Mouse (Mus musculus): ENCODE data around the gene Vkorc1l1. TPM values are rescaled to one million over a fixed set of nuclear protein-coding genes. Genes with fewer than 3 reads are reported as not detected.
A peak's percentile ranks its signal among the peaks of the same experiment; 100 is the strongest.

Vkorc1l1 gene
- polyA plus RNA-seq, 1 experiment from 2014 or later, result 27.7 TPM

DNA sequence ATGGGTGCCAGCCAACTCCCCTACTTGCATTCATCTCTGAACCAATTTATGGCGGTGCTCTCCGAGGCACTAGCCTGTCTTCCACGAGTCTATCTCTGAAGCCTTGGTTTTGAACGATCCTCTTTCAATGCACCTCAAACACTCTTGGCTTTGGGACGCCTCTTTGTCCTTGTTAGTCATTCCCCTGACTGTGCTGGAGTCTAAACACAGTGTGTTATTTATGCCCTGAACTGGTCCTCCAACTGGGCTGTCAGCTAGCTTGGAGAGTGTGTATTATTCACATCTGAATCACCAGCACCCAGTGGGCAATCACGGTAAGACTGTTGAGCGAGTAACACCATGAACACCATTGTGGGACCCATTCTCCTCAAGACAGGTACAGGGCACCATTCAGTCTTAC lies 85.9 kb downstream of the Vkorc1l1 start:
- ATAC-seq (ENCODE audit: insufficient number of reproducible peaks, insufficient read depth, low FRiP score, low TSS enrichment, low read depth), result no peak
- H3K27ac ChIP-seq, result no peak overlapping the region
- H3K27me3 ChIP-seq, result no peaks in the 10 kb centered on the region
- H3K4me2 ChIP-seq, result no peak overlapping the region
- H3K9me3 ChIP-seq, result no peaks in the 10 kb centered on the region
- peaks cover 20% of the 10 kb centered on the region; the same call in 1 of the 2 replicates for H3K4me1 ChIP-seq
- no peak overlapping the region for H3K4me3 ChIP-seq
- H3K9ac ChIP-seq, result no peak overlapping the region
- WGBS, result 82% methylated on average over 7 of the region's 7 CpGs
- H3K36me3 ChIP-seq, result no peaks in the 10 kb centered on the region

DNA sequence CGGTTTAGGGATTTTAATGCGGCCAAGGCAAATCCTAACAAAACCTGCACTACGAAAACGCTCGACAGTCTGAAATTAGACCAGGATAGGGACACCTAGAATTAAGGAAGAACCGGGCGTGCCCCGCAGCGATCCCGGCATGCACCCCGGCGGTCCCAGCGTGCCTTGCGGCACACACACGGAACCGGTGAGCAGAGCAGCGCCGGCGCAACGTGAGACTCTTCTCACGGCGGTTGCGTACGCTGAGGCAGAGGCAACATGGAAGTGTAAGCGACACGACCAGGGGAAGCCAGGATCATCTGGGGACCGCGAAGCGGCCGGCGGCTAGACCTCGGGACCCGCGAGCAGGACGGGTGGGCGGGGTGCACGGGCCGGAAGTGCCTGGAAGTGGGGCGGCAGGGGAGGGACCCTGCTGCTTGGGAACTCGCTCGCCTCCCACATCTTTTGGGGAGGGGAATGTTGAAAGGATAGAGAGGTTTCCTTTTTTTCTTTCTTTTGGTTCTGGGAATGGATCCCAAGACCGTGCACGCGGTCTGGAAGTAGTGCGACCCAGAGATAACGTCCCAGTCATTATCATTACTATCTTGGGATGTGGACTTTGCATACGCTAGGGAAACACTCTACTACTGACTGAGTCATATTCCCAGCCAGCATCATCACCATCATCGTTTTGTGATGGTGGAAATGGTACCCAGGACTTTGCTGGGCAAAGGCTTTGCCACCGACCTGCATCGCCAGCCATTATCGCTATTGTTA lies 87.5 kb downstream of the Vkorc1l1 start, which contains the start of the genes Asl and Crcp:
Asl (minus strand) TSS at position 106 of the 756 bp plus-strand sequence.
Crcp (plus strand) TSS at position 149 of the 756 bp plus-strand sequence.
- no peaks in the 10 kb centered on the region for H3K27me3 ChIP-seq
- H3K4me1 ChIP-seq, result peaks cover 14% of the 10 kb centered on the region; the same call in 1 of the 2 replicates
- H3K9me3 ChIP-seq, result no peaks in the 10 kb centered on the region
- H3K36me3 ChIP-seq, result no peaks in the 10 kb centered on the region
- peak; percentile 70; the same call in 1 of the 2 replicates for ATAC-seq (ENCODE audit: insufficient number of reproducible peaks, insufficient read depth, low FRiP score, low TSS enrichment, low read depth)
- peak within 1 kb of the TSS; percentile 77 for H3K4me2 ChIP-seq
- H3K27ac ChIP-seq, result peak within 1 kb of the TSS; percentile 95
- H3K4me3 ChIP-seq, result peak within 1 kb of the TSS; percentile 70
- H3K9ac ChIP-seq, result peak within 1 kb of the TSS; percentile 84
- WGBS, result 2% methylated on average over 51 of the region's 51 CpGs

DNA sequence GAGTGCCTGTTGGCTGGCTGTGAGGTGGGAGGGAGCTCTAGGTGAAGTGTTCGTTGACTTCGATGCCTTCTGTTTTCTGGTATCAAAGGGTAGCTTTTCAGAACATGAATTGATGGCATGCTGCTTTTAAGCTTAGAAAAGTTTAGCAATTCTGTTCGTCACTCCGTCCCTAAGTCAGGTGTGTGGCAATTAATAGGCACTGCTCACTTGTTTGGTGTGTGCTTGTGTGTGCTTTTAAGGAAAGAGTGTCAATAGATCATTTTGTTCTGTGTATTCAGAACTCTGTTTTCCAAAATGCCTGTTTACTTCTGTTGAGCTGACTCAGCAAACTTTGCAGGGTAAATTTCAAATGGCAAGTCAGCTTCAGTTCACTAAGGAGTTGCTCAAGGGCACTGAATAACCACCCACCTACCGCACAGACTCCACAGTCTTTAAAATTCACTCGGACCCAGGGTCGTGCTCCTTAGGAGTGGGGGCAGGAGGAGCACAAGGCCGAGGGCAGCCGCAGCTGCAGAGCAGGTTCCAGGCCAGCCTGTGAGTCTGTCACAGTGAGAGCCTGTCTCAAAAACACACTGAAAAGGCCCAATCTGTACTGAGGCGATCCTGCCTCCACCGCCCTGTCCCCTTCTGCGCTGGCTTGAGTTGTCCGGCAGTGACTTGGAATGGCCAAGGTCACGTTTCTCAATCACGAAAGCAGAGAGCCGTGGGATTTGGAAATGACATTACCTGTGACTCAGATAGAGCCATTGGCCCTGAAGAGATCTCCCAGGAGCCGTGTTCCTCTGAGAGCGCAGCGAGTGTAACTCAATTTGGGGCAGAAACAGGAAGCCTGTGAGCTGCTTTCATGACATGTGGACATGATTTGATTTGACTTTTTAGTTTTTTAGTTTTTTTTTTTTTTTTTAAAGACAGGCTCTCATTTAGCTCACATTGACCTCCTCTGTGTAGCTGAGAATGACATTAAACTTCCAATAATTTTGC lies 89.9 kb downstream of the Vkorc1l1 start:
- ATAC-seq (ENCODE audit: insufficient number of reproducible peaks, insufficient read depth, low FRiP score, low TSS enrichment, low read depth), result no peak
- peak overlapping the region; percentile 40; the same call in 1 of the 2 replicates for H3K9ac ChIP-seq
- peak overlapping the region; percentile 48; the same call in 1 of the 2 replicates for H3K27ac ChIP-seq
- no peak overlapping the region for H3K4me3 ChIP-seq
- no peak overlapping the region for H3K4me2 ChIP-seq
- peaks cover 18% of the 10 kb centered on the region for H3K36me3 ChIP-seq
- WGBS, result 83% methylated on average over 19 of the region's 19 CpGs
- peaks cover 14% of the 10 kb centered on the region; the same call in 1 of the 2 replicates for H3K4me1 ChIP-seq
- H3K27me3 ChIP-seq, result no peaks in the 10 kb centered on the region
- H3K9me3 ChIP-seq, result no peaks in the 10 kb centered on the region

DNA sequence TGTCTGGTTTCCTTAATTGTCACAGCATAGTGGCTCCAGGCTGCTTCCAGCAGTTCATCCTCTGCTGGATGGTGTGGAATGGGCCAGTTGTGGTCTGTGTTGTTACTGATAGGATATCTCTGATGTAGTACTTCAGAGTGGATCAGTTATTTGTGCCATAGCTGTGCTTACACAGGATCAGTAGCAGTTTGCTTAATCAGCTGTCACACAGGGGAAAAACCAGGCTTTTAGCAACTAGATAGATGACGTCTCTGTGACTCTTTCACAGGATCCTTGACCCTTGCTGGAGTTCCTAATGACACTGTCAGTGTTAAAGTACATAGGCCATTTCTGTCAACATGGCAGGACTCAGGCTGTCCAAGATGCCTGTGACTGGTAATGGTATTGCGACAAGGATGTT lies 92.1 kb downstream of the Vkorc1l1 start:
- Histone ChIP-seq H3K27ac (no peak overlapping the region), H3K4me1 (peaks cover 14% of the 10 kb centered on the region; the same call in 1 of the 2 replicates), H3K4me3 (no peak overlapping the region), H3K4me2 (no peak overlapping the region), H3K27me3 (no peaks in the 10 kb centered on the region), H3K9ac (0 out of 2 replicates have a peak overlapping the region, but pooled peaks have one; percentile 11), H3K36me3 (peaks cover 32% of the 10 kb centered on the region), H3K9me3 (no peaks in the 10 kb centered on the region)
- ATAC-seq (ENCODE audit: insufficient number of reproducible peaks, insufficient read depth, low FRiP score, low TSS enrichment, low read depth), result no peak
- WGBS, result 89% methylated on average over 2 of the region's 2 CpGs

Other genes with a start within 250 kb of the Vkorc1l1 start
- not detected in 2 replicates for gene Sept14, start 233.5 kb upstream of the Vkorc1l1 start, polyA plus RNA-seq (2015; fragmentation: Nextera tagmentation; extraction: Ambion mirVana)
- gene Mrps17, start 226.5 kb upstream of the Vkorc1l1 start, polyA plus RNA-seq (2015; fragmentation: Nextera tagmentation; extraction: Ambion mirVana), result 205 and 223 TPM in 2 replicates
- 112 and 113 TPM in 2 replicates for gene Nipsnap2, start 216.9 kb upstream of the Vkorc1l1 start, polyA plus RNA-seq (2015; fragmentation: Nextera tagmentation; extraction: Ambion mirVana)
- gene Psph, start 154.5 kb upstream of the Vkorc1l1 start, polyA plus RNA-seq (2015; fragmentation: Nextera tagmentation; extraction: Ambion mirVana), result 30.3 and 33.7 TPM in 2 replicates
- 64.6 and 81.4 TPM in 2 replicates for gene Sumf2, start 95.0 kb upstream of the Vkorc1l1 start, polyA plus RNA-seq (2015; fragmentation: Nextera tagmentation; extraction: Ambion mirVana)
- gene Chchd2, start 54.5 kb upstream of the Vkorc1l1 start, polyA plus RNA-seq (2015; fragmentation: Nextera tagmentation; extraction: Ambion mirVana), result 929 and 951 TPM in 2 replicates
- 8.7 and 9.0 TPM in 2 replicates for gene Zbed5, start 46.2 kb upstream of the Vkorc1l1 start, polyA plus RNA-seq (2015; fragmentation: Nextera tagmentation; extraction: Ambion mirVana)
- gene Phkg1, start 43.4 kb upstream of the Vkorc1l1 start, polyA plus RNA-seq (2015; fragmentation: Nextera tagmentation; extraction: Ambion mirVana), result 0.24 and 0.39 TPM in 2 replicates
- gene Nupr1l, start 33.4 kb upstream of the Vkorc1l1 start, polyA plus RNA-seq (2015; fragmentation: Nextera tagmentation; extraction: Ambion mirVana), result 5.6 and 8.1 TPM in 2 replicates
- gene Gusb, start 61.1 kb downstream of the Vkorc1l1 start, polyA plus RNA-seq (2015; fragmentation: Nextera tagmentation; extraction: Ambion mirVana), result 38.2 and 43.4 TPM in 2 replicates
- gene Asl, start 87.3 kb downstream of the Vkorc1l1 start, polyA plus RNA-seq (2015; fragmentation: Nextera tagmentation; extraction: Ambion mirVana), result 21.8 and 24.8 TPM in 2 replicates
- gene Crcp, start 87.3 kb downstream of the Vkorc1l1 start, polyA plus RNA-seq (2015; fragmentation: Nextera tagmentation; extraction: Ambion mirVana), result 44.8 and 47.1 TPM in 2 replicates
- gene Tpst1, start 131.4 kb downstream of the Vkorc1l1 start, polyA plus RNA-seq (2015; fragmentation: Nextera tagmentation; extraction: Ambion mirVana), result 87.3 and 98.5 TPM in 2 replicates
- gene Kctd7, start 202.9 kb downstream of the Vkorc1l1 start, polyA plus RNA-seq (2015; fragmentation: Nextera tagmentation; extraction: Ambion mirVana), result 6.1 and 7.2 TPM in 2 replicates
- gene Rabgef1, start 229.8 kb downstream of the Vkorc1l1 start, polyA plus RNA-seq (2015; fragmentation: Nextera tagmentation; extraction: Ambion mirVana), result 25.8 and 28.0 TPM in 2 replicates

Data from embryonic facial prominence, embryonic 13.5 days (tissue).